ENCODE assay signal across 23 mouse cellular contexts in the genomic region with DNA sequence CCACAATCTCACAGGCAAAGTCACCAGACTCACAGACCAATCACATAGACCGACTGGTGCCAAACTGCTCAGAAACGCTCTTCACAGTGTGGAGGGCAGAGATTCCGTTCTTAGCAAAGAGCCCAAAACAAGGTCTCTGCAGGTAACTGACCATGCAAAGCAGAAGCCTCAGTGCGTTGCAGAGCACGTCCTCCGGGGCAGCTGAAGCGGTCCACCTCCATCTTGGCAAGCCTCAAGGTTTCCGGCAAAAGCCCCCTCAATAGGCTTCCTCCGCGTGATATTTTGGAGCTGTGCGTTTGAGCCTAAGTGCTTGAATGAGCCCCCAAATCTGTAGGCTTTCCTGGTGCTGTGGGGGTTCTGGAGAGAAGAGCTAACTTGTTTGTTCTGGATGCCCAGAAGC. TPM values are rescaled to one million over a fixed set of nuclear protein-coding genes. Genes with fewer than 3 reads are reported as not detected.
"Had no signal": no experiment of that assay in that cellular context is flagged by ENCODE, and none has a peak within 500 bp of the region (broad histone marks: within the 10 kb centered on the region; RNA-seq: fewer than 3 reads in every experiment).

No protein-coding gene starts in this region.

- DNase-seq: liver, postnatal 0 days; lung, adult 2 months; lung, postnatal 14 days; lung, postnatal 36 days; right cerebral cortex, postnatal 14 days; thymus, adult 2 months; thymus, postnatal 25 days; thymus, postnatal 4 days had no signal

- ATAC-seq: liver, postnatal 0 days; lung, postnatal 0 days; midbrain, embryonic 13.5 days; midbrain, embryonic 16.5 days had no signal

- H3K4me3 ChIP-seq: liver, embryonic 15.5 days; lung, embryonic 15.5 days; megakaryocyte, embryonic 14.5 days; midbrain, embryonic 13.5 days; neural tube, embryonic 12.5 days; stomach, embryonic 15.5 days had no signal

- H3K9me3 ChIP-seq: liver, embryonic 15.5 days; lung, embryonic 15.5 days; megakaryocyte, embryonic 14.5 days; midbrain, embryonic 13.5 days; neural tube, embryonic 12.5 days; stomach, embryonic 15.5 days had no signal

- H3K9ac ChIP-seq: liver, embryonic 15.5 days; liver, postnatal 0 days; lung, embryonic 15.5 days; midbrain, embryonic 13.5 days; neural tube, embryonic 12.5 days; stomach, embryonic 15.5 days had no signal

- H3K4me2 ChIP-seq: liver, embryonic 15.5 days; lung, embryonic 15.5 days; midbrain, embryonic 13.5 days; neural tube, embryonic 12.5 days; stomach, embryonic 15.5 days had no signal

- H3K4me1 ChIP-seq: neural tube, embryonic 12.5 days had no signal

- H3K27ac ChIP-seq: liver, embryonic 15.5 days; lung, embryonic 15.5 days; macrophage; midbrain, embryonic 13.5 days; neural tube, embryonic 12.5 days; stomach, embryonic 15.5 days; stomach, postnatal 0 days had no signal

- H3K36me3 ChIP-seq: liver, embryonic 15.5 days; lung, embryonic 15.5 days; midbrain, embryonic 13.5 days; neural tube, embryonic 12.5 days; stomach, embryonic 15.5 days had no signal

RNA-seq across cellular contexts. Expression of a gene that starts 18.7 kb away (rescaled TPM):
- total RNA-seq: megakaryocyte progenitor cell, adult 5-6 weeks; monocyte, adult 5-6 weeks; neutrophil, adult 5-6 weeks had no signal
- polyA plus RNA-seq: liver, embryonic 15.5 days; liver, postnatal 0 days; lung, adult 2 months; lung, embryonic 15.5 days; lung, postnatal 0 days; macrophage; testis, adult 2 months; urinary bladder, adult 2 months had no signal
